Mouse (Mus musculus): ENCODE data around the gene Gpd2. TPM values are rescaled to one million over a fixed set of nuclear protein-coding genes. Genes with fewer than 3 reads are reported as not detected.

Gene Gpd2
- polyA plus RNA-seq, 1 experiment, result 48.7 TPM

DNA sequence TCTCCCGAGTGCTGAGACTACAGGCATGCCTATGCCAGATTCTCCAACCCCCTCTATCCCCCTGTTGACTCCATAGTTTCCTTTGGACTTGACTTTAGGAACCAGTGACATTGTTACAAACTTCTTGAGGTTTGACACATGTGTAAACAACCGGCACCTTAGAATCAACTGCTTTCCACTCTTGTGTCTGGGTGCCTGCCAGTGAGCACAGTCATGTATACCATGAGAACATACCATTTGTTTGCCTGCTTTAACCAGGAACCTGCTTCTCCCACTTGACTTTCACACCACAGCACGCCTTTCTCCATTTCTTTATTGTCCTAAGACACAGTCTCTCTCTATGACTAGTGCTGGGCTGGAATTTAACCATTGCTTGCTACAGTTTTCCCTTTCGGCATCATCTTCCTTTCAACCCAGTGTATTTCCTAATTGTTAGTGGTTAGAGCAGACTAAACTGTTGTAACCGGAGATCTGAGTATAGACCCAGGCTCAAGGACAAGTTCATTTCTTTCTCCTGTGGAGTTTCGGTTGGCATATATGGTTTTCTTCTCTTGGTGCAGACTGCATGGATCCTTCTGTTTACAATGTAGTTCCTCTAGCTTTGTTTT lies 8.4 kb downstream of the Gpd2 start:
- DNase-seq (ENCODE audit: extremely low spot score in 1 of 2, low spot score in 1 of 2), result no peak

GRCm38 (mm10) chr2:57250113-57250512 lies 12.7 kb downstream of the Gpd2 start:
- no peak for DNase-seq (ENCODE audit: extremely low spot score in 1 of 2, low spot score in 1 of 2)

GRCm38 (mm10) chr2:57251636-57252317 lies 14.3 kb downstream of the Gpd2 start:
- DNase-seq (ENCODE audit: extremely low spot score in 1 of 2, low spot score in 1 of 2), result no peak

GRCm38 (mm10) chr2:57252542-57253301 lies 15.3 kb downstream of the Gpd2 start:
- DNase-seq (ENCODE audit: extremely low spot score in 1 of 2, low spot score in 1 of 2), result no peak

GRCm38 (mm10) chr2:57254267-57254666 lies 16.8 kb downstream of the Gpd2 start:
- no peak for DNase-seq (ENCODE audit: extremely low spot score in 1 of 2, low spot score in 1 of 2)

DNA sequence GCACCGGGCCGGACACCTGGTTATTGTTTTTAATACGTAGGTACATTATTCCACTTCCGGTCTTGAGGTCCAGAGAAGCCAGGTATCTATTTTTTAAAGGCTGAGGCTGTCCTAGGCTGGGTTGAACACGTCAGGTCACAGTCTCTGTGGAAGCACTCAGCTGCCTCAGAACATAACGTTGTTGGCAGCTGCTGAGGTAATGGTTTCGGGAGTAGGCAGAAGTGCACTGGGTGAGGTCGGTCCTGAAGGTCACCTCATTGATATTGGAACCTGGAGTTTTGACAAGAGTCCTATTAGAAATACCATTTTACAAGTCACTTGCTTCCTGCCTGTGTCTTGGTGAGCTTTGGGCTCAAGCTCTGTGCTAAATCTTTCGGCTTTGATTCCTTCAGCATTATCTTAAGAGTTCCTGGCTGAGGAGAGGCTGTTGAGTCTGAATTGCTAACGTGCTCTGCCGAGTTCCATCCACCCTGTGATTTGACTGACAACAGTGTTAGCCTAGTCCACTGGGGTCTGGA lies 17.8 kb downstream of the Gpd2 start:
- DNase-seq (ENCODE audit: extremely low spot score in 1 of 2, low spot score in 1 of 2), result no peak

GRCm38 (mm10) chr2:57255836-57256235 lies 18.4 kb downstream of the Gpd2 start:
- DNase-seq (ENCODE audit: extremely low spot score in 1 of 2, low spot score in 1 of 2), result no peak

GRCm38 (mm10) chr2:57256459-57256858 lies 19.0 kb downstream of the Gpd2 start:
- no peak for DNase-seq (ENCODE audit: extremely low spot score in 1 of 2, low spot score in 1 of 2)

GRCm38 (mm10) chr2:57261286-57262077 lies 24.0 kb downstream of the Gpd2 start:
- no peak for DNase-seq (ENCODE audit: extremely low spot score in 1 of 2, low spot score in 1 of 2)

DNA sequence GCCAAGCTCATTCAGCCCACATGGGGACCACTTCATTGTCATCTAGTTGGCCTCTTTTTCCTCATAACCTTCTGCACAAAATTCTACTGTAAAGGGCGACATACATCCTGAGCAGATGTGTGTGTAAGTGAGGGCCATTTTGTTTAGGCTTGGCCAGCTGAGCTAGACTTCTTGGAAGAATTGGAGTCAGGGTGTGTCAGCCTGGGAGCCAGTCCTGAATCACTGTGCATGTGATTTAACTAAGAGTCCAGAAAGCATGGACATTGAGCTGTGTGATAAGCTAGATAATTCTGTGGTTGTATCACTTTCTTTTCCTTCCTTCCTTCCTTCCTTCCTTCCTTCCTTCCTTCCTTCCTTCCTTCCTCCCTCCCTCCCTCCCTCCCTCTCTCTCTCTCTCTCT lies 26.0 kb downstream of the Gpd2 start:
- DNase-seq (ENCODE audit: extremely low spot score in 1 of 2, low spot score in 1 of 2), result no peak

DNA sequence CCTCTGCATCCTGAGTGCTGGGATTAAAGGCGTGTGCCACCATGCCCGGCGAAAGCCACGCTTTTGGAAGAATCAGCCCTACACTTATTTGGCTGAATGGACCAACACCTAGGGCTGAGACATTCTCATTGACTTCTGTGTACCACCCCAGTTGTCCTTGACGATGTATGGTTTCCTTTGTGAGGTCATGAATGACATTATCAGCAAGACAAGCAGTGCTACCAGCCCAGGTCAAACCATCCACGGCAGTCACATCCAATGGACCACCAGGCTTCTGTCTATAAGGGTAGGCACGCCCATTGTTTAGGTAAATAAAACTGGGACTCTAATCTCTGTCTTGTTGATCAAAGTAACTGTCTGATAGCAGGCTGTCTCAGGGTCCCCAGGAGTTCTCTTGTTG lies 27.5 kb downstream of the Gpd2 start:
- DNase-seq (ENCODE audit: extremely low spot score in 1 of 2, low spot score in 1 of 2), result no peak

DNA sequence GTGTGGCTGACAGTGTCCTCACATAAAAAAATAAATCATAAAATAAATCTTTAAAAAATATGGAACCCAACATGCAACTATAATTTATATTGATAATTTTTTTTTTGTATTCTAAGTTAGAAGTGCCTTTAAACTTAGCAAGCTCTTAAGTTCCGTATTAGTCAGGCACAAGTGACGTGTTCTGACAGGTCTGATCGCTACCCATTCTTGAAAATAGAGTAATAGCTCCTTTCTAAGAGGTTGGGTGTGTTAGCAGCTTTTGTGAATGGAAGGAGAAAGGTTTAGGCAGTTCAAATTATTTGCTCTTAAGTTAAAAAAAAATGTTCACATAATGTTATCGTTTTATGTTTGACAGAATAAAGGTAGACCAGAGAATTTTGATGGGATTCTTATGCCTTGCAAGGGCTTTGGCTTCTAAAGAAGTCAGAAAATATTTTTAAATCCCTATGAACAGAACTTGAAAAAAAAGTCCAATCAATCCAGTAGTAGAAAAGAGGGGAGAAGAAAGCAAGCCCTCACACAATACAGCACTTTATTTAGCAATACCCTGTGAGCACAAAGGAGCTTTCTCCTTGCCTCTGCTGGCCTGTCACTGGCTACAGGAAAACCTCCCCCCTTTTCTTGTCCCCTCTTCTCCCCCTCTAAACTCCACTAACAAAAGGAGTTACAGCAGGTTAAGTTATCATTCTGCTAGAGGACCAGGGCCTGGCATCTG lies 29.4 kb downstream of the Gpd2 start:
- peak in 1 of 2 experiments; percentile 8 for DNase-seq (ENCODE audit: extremely low spot score in 1 of 2, low spot score in 1 of 2)

DNA sequence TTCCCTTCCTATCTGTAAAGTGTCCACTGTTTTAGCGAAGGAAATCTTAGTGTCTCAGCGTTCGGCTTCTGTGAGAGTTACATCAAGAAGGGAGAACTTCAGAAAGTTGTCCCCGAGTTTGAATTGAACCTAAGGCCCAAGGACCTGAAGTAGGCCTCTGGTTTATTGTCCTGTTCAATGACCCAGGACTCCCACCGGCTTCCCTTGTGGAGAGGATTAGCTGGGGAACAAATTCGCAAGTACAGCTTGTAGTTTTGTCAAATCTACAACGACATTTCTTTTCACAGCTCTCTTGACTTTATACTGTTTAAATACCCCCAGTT lies 29.9 kb downstream of the Gpd2 start:
- DNase-seq (ENCODE audit: extremely low spot score in 1 of 2, low spot score in 1 of 2), result peak in 1 of 2 experiments; percentile 8

DNA sequence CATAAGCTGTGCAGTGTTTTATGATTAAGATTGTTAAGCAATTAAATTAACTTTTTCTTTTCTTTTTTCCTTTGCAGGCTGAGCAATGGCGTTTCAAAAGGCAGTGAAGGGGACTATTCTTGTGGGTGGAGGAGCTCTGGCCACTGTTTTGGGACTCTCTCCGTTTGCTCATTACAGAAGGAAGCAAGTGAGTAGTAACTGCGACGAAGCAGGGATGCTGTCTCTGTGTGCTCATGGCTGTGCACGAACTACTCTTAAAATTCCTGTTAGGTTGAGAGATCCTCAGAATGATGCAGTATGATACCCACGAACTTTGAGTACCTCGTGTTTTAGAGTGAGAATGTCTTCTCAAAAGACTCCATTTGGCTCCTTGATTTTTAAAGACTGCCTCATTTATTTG lies 30.5 kb downstream of the Gpd2 start:
- DNase-seq (ENCODE audit: extremely low spot score in 1 of 2, low spot score in 1 of 2), result peak in 1 of 2 experiments; percentile 21

DNA sequence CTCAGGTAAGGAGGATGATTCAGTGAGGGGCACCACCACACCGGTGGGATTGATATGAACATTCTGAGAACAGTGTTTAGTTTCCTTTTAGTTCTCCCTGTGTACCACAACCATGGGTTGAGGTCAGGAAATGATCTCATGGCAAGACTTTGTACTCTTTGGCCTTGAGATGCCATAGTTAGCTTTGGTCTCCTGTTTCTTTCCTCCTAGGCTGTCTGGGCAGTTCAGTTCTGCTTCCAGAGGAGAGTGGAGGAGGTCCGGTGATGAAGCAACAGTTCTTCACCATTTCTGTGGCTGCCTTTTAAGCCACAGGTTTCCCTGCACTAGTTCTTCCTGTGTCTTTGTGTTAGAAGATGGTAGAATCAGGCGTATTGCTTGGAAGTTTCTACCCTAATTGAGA lies 31.4 kb downstream of the Gpd2 start:
- DNase-seq (ENCODE audit: extremely low spot score in 1 of 2, low spot score in 1 of 2), result no peak

DNA sequence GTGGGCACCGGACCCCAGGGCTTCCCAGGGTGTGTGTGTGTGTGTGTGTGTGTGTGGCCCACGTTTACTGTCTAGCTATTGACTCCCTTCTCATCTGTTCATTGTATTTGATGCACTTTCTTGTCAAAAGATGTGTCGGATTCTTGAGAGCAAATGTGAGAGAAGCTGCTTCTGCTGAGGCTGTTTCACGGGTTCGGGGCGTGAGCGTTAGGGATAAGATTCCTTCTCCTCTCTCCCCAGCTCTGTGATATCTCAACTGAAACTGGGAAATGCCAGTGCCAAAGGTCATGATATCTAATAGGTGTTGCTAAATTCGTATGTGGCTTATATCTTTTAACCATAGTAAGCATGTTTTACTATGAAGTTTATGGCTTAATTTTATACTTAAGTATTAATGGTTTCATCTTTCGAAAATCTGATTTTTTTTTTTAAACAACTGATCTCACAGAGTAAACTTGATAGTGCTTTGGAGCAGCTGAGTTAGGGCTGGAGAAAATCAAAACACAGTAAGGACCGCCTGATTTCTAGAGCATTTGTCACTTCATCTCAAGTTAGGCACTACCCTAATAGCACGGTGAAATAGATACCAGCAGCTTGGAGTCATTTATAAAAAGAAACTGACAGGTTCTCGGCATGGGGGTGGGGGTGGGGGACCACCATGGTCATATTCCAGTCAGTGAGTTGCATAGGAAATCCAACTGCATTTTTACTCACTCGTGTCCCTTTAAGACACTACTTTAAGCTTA lies 32.4 kb downstream of the Gpd2 start:
- DNase-seq (ENCODE audit: extremely low spot score in 1 of 2, low spot score in 1 of 2), result no peak

- peak in 1 of 2 experiments; percentile 15 for DNase-seq (ENCODE audit: extremely low spot score in 1 of 2, low spot score in 1 of 2)
These were observed 42.8 kb downstream of the Gpd2 start for GRCm38 (mm10) chr2:57280190-57280723.

GRCm38 (mm10) chr2:57283791-57284190 lies 46.4 kb downstream of the Gpd2 start:
- DNase-seq (ENCODE audit: extremely low spot score in 1 of 2, low spot score in 1 of 2), result no peak

DNA sequence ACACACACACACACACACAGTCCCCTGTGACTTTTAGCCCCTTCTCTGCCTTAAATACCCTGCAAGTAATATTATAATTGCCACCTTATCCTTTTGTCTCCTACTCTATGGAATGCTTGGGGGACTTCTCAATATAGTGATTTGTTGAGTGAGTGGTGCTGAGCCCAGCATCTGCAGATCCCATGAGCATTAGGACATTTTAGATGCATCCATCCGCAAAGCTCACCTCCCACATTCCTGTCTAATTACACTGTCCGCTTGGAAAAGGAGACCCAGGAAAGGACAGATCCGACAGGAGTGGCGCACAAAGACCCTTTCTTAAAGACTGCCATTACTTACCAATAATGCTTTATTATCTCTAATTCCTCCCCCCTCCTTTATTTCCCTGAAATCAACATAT lies 47.8 kb downstream of the Gpd2 start:
- no peak for DNase-seq (ENCODE audit: extremely low spot score in 1 of 2, low spot score in 1 of 2)

All from frontal cortex, adult 2 months (tissue).